Mouse (Mus musculus) thymus, postnatal 14 days (tissue): ENCODE results near the gene Itgb8.

ENCODE experiments used
- DNase-seq: peaks from one replicate; pipeline ENCODE4 v3.0.0; 2021

The Itgb8 gene

DNA sequence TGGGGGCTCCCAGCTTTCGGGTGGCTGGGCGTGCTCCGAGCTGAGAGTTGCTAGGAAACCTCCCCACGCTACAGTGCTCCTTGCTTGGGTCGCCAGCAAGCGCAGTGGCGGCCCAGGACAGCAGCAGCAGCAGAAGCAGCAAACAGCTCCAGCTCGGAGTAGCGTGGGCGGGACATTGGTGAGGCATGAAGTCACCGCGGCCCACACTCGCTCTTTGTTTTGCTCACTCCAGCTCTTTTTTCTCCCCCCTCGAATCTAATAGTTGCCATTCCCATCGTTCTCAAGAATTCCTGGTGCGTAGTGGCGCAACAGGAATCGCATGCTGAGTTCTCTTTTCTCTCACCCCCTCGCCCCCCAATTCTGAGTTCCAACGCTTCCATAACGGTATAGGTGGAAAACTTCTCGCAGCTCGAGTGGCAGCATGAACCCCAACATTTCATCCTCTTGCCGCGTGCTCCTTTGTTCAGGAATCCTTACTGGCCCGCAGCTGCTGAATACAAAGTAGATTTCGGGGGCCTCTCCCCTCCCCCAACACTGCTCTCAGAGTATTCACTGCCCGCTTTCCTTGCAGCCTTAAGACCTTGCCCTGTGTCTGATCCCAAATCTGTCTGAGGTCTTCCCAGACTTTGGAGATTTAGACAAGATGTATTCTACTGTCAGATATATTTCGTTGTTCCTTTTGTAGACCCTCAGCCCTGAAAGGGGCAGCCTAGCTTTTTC lies at the start of gene Itgb8:
Gene Itgb8 (minus strand): TSS at position 107 of the 720 bp plus-strand sequence.
- DNase-seq: peak; percentile 42

DNA sequence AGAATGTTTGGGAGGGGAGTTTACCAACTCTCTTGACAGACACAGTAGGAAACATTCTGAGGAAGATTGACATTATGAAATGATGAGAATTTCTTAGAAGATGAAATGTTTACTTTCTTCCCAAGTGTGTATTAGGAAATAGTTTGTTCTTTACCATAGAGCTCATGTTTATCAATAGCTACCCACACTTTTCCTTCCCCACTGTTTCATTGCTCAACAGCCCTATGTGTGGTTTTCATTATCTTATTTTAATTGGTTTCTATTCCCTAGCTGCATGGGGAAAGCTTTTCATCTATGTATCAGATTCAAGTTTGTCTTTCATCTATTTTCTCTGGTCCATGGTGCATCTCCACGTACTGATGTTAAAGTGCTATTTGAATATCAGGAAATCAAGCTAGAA lies 37.7 kb upstream of the Itgb8 start:
- no peak for DNase-seq

DNA sequence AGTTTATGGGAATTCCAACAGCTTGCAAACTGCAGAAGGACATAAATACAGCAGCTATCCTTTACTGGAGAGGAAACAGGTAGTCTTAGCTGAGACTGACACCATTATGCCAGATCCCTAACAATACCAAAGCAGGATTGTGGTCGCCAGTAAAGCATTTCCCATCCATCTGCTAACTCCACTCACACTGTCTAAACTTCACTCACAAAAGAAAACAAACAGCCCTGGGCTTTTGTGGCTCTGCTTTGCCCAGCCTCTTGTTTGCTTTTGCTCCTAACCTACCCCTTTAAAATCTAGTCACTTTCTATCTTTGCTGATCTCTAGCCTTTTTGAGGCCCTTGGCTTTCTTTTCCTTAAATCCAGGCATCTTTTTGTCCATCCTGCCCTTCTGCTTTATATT lies 35.0 kb upstream of the Itgb8 start:
- no peak for DNase-seq

DNA sequence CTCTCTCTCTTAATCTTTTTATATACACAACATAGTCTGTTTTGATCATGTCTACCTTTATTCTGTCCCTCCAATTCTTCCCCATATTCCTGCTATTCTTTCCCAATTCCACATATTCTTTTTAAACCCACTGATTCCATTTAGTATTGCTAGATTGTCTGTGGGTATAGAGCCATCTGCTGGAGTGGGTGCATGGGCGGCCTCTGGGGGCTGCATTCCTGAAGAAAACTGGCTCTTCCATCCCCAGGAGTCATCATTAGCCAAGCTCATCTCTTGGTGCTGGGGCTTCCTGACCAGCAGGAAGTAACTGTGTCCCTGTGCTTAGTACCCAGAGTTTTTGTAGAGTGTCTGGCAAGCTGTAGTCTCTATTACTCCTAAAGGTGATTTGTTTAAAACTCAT lies 33.4 kb upstream of the Itgb8 start:
- DNase-seq: no peak

DNA sequence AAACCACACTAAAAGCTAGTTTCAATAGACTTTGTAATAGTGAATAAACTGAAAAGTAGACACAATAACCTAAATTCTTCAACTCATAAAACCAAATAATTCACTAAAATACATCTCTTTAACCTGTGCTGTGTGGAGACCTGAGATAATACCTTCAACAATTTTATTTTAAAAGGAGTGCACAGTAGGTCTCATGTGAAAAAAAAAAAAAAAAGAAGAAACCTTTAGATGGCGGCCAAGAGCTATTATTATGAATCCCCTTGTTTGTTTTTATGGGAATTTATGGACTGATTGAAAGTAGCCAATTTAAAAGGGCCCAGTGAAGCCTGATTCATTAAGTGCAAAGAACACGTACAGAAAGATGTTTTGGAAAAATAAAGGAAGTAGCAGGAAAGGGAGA lies 31.4 kb upstream of the Itgb8 start:
- no peak for DNase-seq

DNA sequence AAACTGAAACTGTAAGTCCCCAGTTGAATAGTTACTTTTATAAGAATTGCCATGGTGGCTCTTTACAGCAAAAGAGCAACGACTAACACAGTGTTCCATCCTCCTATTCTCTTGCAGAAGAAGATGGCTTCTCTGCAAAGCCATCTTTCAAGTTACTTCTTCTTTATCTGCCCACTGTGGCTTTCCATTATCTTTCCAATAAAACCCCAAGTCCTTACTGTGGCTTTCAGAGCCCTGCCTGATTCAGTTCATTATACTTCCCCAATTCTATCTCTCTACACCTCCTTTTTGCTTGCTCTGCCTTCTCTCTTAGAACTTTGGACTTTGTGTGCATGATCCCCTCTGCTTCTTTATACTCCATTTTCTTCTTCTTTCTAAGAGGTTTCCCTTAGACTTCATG lies 30.1 kb upstream of the Itgb8 start:
- DNase-seq: no peak

DNA sequence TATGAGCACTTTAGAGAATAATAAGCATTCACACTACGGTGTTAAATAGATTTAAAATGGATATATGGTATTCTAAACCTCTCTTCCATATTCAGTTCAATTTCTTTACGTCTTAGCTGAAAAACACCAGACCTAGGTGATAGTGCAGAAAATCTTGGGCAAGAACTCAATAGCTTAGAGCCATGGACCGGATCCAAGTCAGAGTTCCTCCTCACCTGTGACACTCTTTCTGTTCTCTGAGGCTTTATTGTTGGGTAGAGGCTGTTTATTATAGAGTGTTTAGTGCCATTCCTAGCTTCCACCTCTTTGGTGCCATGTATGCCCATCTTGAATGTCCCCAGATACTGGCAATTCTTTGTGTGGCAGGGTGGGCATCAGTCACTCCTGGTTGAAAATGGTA lies 25.9 kb upstream of the Itgb8 start:
- DNase-seq: no peak

DNA sequence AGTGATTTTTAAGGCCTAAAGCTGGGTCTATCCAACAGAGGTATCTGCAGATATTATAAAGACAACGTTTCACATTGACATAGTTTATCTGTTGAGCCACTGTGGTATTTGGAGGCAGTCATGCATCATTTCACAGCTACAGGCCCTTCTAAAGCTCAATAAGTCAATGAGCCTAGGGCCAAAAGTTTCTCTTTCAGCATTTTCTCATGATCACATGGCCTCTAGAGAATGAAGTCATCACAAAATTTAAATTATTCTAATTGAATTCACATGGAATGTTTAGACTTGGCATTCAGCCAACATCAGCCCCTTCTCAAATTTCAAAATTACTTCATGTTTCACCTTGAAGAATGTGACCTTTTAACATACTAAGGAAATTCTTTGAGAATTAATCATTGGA lies 10.0 kb upstream of the Itgb8 start:
- no peak for DNase-seq

DNA sequence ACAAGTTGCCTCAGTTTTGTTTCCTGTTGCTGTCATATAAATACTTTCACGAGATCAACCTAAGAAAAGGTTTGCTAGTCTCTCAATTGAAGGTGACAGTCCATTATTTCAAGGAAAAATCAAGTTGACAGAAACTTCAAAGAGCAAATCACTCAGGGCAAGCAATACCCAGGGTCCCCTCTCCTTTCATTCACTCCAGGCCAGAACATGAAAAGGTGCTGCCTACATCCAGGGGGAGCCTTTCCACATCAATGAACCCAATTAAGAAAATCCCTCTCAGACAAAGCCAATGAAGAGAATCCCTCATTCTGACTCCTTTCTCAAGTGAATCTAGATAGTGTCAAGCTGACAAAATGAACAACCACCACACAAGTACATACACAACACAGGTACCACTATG lies 2.5 kb upstream of the Itgb8 start:
- no peak for DNase-seq

DNA sequence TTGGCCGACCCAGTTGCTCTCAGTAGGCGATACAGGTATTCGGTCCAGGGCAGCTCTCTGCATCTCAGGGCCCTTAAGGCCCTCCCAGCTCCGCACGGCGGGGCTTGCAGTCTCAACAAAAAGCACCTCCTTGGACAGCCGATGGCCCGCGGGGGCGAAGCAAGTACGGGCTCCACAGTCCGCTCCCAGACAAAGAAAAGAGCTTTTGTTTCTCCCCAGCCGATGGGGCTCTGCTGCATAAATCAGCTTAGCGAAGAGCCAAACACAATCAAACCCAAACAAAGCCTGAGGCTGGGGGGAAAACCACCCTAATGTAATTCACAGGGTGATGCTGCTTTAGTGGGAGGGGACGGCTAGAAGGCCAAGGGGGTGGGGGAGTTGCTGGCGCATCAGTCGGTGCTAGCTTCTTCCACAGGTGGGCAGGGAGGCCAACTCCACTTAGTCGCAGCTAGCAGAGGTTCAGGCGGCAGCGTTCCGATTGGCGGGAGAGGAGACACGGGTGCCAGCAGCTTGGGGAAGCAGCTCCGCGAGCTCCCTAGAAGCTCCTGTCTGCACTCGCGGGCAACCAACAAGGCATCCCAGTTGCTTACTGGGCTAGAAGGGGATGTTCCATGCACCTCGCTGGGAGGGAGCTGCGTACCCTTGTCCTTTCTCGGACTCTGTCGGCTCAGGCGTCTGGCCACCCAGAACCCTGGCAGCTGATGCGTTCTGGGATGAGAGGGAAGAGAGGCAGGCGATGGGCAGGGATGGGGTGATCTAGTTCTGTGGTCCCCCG lies 494 bp downstream of the Itgb8 start:
- peak; percentile 43 for DNase-seq

DNA sequence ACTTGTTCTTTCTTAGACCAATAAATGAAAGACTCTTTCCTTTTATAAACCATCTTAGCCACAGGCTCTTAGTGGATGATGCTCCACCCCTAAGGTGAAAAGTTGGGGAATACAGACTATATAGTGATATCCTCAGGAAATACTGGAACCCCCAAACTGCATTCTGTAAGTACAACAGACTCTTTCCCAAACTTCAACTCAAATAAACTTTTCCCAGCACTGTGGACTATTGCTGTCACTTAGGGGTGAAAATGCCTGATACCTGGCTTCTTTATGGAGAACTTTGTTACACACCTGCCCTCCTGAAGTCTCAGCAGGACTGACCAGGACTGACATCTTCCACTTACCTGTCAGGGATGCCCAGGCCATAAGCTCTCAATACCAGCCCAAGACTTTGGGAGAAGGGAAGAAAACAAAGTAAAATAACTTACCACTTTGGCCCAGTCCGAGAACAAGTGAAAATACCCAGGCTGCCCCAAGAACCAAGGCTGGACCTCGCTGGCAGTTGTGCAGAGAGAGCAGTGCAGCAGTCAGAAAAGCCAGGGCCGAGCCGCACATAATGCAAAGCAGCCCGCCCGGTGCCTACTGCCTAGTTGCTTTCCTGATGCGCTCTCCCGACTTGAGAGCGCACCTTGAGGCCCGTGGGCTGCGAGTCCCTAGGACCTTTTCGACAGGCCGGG lies 1.2 kb downstream of the Itgb8 start:
- no peak for DNase-seq

DNA sequence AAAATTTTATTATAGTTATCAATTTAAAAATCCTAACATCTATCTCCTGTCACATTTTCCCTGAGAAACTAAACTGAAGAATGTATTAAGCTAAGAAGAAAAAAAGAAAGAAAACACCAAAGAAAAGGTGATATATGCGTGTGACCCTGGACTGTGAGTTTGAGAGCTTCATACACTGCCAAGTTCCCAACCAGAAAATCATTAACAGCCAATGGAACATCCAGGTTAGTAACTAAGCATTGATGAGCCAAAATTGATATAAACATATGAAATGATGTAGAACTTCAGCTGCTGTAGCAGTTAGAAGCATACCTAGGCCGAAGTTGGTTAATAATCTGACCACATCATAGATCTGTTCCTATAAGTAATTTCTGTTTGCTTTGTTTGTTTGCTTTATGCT lies 6.8 kb downstream of the Itgb8 start:
- DNase-seq: no peak

DNA sequence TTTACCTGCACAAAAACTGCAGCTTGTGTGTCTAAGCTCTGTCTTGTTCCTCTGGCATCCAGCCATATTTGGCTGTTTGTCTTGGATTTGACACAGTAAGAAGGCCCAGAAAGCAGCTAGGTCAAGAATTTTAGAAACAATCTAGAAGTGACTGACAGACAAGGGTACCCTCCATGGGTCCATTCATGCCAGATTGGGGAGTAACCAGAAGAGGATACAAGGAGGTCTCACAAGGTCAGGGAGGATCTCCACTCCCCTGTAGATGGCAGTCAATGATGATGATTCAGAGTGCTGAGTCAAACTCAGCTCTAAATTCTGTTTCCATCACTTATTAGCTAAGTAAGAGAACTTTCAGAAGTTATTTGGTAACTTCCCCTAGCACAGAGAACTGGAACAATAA lies 8.2 kb downstream of the Itgb8 start:
- no peak for DNase-seq

DNA sequence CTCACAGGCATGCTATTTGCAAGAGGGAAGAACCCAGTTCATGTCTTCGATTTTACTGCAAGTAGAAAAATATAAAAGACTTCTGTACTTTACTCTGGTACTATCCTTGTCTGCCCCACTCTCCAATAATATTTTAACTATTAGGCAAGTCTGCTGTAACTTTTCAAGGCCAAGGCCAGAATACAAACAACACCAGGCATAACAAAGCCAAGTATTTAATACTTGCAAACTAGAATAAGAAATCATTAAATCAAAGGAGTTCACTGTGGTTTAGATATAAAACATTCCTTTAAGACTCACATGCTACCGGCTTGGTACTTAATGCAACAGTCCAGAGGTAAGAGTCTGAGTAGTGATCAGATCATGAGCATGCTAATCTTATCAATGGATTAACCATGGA lies 9.0 kb downstream of the Itgb8 start:
- no peak for DNase-seq

DNA sequence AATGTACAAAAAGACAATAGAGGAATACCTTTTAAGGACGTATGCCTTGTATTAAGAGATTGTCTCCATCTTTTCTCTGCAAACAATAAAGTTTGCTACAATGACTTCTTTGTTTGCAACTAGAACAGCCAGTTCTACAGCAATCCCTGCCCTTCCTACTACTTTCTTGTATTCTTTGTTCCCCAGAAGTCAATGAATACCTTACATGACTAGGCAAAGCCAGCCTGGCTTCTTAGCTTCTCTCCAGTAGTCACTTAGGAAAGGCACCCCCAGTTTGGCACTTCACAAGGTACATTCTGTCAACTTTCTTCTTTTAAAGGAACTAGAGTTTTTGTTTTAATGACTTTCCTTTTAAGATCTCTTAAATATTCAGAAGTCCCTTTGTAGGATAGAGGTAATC lies 10.7 kb downstream of the Itgb8 start:
- no peak for DNase-seq

DNA sequence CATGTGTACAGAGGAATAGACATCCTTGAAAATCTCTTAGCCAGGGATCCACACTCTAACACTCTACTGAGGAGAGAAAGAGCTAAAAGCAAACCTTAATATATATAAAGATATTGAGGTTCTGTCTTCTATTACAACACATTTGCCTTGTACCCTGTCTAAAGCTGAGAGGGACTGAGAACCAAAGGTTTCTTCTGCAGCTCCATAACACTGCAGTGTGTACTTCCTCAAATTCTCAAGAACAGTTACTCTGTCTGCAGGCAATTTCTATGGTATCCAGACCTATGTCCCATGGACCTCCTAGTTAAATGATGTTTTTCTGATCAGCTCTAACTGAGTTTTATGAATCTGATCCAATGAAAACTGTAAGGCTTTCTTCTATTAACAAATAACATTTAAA lies 13.9 kb downstream of the Itgb8 start:
- no peak for DNase-seq

DNA sequence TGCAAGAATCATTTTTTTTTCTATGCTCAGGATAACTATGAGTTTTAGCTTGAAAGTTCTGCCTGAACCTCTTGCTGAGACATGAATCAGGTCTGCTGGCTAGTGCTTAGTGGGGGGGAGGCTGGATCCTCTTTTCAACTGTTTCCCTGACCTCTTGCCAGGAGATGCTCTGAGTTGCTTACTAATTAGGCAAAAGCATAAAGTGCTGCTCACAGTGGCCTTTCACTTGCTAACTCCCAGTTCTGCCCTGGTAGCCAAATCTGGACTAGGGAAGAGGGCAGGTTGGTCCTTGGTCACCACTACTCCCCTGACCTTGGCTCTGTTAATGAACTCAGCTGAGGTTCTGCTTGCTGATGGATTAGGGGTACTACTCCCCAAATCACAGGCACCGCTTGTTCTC lies 19.2 kb downstream of the Itgb8 start:
- no peak for DNase-seq

DNA sequence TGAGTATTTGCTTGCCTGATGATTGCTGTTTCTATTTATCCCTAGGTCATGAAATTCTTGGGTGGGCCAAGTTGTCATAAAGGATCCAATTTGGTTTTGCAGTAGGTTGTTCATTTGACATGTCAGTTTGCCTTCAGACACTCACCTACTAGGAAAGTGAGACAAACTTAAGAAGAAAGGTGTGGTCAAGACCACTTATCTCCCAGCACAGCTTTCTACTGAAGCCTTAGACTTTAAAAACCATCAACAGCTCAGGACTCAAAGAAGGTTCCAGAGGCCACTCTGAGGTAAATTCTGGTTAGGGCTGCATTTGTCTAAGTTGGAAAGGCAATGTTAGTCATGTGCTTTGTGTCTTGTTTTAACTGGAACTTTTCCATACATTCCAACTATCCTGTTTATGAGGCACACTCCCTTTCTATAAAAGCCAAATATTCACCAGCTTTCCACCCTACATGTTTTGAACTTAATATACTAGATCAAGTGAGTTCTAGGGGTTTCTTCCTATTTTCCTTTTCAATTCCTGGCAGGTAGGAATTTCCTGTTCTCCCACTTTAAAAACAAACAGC lies 20.8 kb downstream of the Itgb8 start:
- DNase-seq: no peak

DNA sequence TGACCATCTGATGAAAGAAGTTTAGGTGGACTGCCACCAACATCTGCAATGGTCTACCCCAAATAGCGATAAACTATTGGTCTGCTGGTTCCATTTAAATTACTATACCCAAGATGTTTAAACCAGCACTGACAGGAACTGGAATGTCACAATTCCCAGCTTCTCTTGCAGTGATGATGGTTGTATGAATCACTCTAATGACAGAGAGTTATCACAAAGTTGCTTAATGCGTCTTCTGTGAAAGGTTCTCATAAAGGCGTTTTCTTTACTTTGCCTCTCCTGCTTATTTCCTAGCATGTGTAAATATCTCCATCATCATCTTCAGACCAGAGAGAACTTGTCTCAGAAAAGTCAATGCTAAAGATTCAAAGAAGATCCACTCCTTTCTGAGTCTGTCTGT lies 23.4 kb downstream of the Itgb8 start:
- no peak for DNase-seq

DNA sequence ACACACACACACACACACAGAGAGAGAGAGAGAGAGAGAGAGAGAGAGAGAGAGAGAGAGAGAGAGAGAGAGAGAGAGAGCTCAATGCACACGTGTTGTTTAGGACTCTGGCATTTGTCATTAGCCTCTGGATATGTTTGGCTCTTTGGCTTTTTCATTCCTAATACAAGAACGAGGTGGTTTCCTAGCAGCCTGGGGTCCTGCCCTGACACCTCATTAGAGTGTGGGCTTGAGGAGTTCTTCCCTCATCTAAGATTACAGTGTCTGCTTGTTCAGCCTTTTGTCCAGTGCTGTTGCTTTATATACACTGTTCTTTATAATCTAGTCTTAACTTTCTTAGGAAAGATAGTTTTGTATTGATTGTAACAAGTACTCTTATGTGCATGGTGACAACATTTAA lies 27.1 kb downstream of the Itgb8 start:
- no peak for DNase-seq

DNA sequence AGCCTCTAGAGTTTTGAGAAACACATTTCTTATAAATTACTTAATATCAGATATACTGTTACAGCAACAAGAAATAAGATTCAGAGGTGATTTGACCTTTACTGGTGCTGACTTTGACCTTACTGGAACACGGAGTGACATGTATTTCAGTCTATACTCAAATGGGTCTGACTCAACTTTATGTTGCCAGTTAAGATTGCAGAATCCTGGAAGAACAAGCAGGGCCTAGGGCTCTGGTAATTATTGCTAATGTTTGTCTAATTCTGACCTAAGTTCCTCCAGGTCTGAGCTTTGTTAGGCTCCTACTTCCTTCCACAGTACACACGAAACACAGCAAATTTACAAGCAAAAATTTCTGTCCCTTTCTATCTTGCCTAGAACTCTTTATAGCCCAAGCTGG lies 28.0 kb downstream of the Itgb8 start:
- DNase-seq: no peak

DNA sequence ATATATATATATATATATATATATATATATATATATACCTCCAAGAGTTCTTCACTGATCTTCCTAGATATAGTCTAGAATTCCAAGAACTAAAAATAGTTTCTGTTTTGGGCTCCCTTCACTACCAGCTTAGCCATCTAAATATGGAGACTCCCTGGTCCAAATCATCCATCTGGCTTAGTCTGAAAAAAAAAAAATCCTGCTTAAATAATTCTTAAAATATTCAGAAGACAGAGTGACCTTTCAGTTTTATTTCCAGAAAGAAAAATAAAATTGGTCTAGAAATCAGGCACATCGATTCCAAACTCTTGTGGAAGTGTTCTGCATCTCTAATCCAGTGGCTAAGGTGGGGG lies 28.6 kb downstream of the Itgb8 start:
- DNase-seq: no peak

DNA sequence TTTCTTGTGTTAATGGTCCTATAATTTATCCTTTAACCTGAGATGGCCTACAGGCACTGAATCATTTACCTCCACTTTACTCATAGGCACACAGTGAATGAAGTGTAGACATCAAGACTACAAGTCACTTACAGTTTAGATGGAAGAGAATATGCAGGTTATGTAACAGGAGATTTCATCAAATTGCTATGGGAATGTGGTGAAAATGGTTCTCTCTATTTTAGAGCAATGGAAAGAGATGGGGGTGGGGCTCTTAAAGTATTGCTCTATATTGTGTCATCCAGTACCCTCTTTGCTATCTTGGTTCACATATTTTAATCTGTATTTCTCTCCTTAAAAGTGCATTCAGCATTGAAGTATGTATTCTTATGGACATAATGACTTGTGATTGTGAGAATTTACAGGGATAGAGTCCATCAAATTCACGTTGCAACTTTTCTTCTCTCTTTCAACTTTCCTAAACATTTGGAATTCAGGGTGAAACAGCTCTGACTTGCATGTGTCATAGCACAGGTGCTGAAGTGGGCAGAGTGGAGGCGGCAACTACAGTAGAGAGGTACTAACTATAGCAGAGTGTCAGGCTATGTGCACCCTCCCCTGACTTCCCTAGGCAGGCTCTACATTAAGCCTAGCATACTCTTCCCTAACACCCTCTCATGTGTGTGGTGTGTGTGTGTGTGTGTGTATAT lies 29.1 kb downstream of the Itgb8 start:
- DNase-seq: no peak

DNA sequence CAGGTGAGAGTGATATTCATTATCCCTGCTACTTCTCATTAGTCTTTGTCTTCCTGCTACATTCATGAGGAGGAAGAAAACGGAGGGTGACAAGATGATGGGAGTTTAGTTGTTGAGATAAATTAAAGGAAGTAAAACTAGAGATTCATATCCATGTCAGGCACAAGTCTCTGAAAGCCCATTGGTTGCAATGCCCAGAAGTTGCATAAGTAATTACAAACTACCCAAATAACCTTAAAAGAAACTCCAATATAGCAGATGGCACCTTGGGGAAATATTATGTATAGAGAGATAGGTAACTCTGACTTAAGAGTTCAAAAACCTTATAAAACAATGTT lies 31.2 kb downstream of the Itgb8 start:
- DNase-seq: no peak
